Mouse (Mus musculus) heart, postnatal 4 days (tissue): ENCODE data around the gene Lrrc4c. TPM values are rescaled to one million over a fixed set of nuclear protein-coding genes. Genes with fewer than 3 reads are reported as not detected.

ENCODE experiments used
- DNase-seq: peaks from one replicate; pipeline ENCODE4 v3.0.0; 2021
- total RNA-seq, 2 experiments: library from RNA; stranded (reverse); gene quantifications; 2 replicates each; pipeline ENCODE4 v1.2.3; 2021

Gene Lrrc4c
- total RNA-seq = under 1 TPM; 0.67 to 0.70 TPM

DNA sequence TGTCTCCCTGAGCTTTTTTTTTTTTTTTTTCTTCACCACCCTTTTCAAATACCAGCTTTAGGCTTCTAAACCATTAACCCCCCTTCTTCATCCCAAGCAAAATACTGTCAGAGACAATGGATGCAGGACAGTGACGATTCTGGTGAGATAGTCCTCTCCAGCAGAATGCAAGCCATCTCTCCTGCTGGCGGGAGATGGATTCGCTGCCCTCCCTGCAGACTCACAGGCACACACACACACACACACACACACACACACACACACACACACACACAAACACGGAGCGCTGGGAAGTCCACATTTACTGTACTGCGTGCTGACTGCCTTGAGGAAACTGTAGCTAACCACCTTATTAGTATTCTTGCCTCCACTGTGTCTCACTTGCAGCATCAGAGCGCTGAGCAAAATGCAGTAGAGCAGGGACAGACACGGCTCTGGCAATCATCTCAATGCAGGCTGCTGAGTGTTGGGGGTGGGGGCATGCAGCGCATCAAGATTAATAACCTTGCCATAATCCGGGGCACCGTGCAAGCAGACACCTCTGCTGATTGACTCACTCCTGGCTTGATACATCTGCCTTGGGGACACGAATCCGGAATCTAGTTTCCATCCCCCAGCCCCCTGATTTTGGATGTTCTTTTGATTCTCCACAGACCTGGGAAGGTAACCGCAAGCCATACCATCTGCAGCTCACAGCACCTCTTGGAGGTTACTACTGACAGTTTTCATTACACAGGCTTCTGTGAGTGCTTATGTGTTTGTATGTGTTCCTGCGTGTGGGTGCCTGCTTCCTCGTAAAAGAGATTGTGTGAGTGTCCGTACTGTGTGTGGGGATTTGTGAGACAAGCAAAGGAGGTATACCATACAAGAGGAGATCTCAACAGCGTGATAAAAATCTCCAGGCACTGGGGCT is at the start of gene Lrrc4c:
Gene Lrrc4c, plus strand, starts transcription at position 783 of the 913 bp plus-strand sequence.
- no peak for DNase-seq

DNA sequence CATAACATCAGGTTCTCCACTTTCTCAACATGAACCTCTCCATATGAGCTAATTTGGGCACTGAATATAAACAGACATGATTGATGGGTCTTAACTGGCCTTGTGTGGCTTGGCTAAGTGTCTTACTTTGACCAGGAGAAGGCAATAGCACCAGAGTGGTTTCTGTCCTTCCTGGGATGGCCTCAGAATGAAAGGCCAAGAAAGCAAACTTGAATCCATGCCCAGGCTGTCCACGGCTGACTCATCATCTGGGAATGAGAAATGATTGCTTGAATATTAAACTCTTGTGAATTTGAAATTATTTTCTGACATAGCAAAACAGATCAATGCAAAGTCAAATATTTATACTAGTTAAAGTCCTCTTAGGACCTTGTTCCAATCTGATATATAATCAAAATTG is 42.9 kb upstream of the Lrrc4c start:
- no peak for DNase-seq

DNA sequence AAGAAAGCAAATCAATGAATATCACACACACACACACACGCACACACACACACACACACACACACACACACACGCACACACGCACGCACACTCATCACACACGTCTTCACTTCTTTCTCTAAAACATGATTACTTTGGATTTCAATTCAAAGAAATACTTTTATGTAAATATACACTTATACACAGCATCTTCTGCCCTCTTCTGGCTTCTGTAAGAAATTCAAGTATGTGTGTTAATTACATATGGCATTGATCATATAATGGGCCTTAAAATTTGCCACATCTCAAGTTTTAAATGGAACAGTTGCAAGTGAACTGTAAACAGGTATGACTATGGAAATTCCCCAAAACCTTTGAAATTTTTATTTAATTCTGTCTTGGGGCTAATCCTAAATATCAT is 35.0 kb upstream of the Lrrc4c start:
- no peak for DNase-seq

DNA sequence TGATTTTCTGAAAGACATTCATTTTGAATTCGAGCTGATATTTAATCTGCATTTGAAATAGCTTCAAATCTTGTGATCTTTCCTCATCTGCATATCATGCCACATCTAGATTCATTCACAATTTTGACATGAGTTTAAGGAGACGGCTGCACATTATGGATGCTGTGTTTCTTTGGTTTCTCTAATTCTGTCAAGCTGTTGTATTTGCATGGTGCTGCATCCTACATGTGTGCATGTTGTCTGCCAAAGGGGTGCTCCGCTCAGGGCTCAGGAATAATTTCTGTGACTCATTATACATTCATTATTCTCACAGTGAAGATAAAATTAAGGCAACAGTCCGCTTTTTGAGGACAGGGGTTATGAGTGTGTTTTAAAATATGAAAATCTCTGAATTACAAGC is 30.5 kb upstream of the Lrrc4c start:
- DNase-seq = no peak

DNA sequence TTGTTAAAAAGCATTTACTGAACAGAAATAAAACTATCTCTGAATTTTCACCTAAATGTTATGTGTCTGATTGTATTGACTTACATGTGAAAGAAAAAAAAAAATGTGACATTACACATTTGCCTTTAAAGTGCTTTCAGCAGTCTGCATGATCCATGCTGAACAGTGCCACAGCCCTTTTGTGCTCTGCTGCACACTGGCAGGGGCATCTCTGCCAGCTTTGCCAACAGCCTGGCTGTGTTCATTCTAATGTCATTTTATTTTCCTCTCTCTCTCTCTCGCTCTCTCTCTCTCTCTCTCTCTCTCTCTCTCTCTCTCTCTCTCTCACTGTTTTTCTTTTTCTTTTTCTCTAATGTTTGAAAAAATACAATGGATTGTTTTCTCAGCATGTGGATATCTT is 27.4 kb upstream of the Lrrc4c start:
- no peak for DNase-seq

DNA sequence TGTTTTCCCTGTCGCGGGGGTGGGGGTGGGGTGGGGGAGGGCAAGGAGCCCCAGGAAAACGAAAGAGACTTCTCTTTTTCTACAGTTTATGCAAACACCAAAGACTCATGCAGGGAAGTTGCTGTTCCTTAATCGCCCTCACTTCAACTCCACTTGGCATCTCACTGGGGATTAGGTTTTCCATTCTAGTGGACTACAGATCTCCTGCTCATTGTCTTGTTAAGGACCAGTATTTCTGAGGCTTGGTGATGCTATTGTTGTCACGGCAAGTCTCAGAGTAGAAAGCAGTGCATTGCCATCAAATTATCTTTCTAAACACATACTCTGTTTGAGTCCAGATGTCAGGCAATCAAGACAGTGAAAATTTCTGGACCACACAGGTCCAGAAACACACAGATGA is 2.9 kb upstream of the Lrrc4c start:
- DNase-seq = no peak

DNA sequence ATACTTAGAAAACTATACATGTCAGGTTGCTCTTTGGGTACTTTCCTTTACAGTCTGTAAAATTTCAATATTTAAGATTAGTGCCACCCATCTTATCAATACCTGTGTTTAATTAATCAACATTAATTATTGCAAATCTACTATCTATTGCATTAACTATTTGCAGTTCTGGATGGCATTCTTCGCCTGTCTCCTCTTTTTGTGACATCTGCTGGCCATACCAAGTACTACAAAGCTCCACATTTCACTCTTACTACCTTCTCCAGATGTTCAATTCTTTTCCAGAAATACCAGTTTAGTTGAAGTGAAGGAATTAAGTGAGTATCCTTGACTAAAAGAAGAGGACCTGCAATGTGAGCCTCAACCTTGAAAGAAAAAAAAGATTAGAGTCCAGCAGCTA is 1.4 kb upstream of the Lrrc4c start:
- DNase-seq = no peak

DNA sequence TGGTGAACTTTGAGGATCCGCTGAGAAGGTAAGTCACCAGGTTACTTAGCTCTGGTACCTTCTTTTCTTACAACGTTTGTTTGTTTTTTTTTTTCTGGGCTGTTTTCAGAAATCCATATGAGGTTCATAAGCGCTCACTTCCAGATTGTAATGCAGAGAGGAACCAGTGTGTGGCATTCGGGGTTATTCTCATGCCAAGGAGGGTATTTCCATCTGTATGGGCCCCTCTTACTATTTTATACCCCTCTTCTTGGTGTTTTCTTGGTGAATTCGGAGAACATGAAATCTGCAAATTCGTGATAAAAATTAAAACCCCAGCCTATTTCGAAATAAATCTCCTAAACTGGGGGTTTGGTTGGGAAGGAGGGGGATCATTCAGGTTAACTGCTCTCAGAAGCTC is 587 bp downstream of the Lrrc4c start:
- DNase-seq = no peak

DNA sequence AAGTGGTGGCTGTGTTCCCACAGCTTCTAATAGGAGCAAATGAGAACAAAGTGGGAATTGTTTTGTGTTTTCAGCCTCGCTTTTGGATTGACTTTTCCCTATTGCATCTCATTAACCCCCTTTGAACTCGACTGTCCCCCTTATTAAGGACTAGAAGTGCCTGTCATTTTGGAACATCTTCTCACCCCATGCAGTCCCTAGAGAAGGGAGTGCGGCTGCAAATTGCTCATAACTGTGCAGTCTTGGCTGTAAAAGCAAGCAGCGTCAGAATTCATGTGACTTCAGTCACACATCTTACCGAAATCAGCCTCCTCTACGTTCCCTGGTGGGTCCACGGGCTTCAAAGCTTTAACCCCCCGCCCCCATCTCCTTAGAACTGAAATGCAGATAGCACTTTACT is 1.2 kb downstream of the Lrrc4c start:
- DNase-seq = no peak

DNA sequence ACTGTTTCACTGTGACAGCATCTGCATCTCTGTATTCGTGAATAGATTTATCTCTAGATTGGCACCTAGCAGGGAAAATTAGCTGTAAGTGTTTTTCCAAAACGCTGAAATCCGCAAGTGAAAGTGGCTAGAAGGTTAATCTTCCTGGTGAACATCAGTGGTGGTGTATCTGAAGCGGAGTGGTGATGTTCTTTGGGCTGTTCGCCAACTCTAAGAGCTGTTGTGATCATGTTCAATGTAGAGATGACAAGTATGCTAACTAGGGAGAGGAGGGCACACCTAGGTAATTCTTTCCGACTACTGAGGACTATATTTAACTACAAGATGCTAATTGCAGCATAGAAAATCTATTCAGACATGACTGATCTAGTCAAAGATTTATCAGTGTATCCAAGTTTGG is 1.7 kb downstream of the Lrrc4c start:
- DNase-seq = peak; percentile 45

DNA sequence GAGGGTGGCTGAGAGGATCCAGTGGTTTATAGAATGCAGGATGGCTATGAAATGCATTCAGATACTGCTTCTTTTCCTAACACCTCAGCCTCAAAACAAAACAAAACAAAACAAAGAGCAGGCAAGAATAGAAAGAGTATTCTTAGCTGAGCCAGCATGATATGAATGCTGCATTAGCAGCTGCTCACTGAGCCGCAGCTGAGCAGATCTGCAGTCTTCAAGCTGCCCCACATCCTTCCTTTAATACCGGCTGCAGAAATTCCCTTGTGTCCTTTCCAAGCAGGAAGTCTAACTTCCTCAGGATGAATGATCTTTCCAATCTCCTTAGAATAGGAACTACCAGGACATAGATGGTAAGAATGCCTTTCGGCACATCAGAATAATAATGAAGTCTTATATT is 16.7 kb downstream of the Lrrc4c start:
- DNase-seq = no peak

DNA sequence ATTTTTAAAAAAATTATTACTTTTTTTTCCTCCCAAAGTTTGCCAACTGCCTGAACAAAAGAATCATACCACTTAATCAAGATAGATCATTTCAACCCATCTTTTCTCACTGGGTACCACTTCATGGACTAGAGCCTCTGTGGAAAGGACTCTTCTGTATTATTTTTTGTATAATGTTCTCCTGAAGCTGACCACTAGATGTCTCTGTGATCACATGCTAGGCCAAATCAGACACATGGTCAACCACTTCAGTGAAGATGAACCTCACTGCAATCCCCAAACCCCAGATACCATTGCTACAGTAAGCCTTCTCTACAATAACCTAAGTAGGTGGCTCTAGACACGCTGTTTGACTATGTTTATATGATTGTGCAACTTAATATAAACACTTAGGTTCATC is 19.4 kb downstream of the Lrrc4c start:
- no peak for DNase-seq

DNA sequence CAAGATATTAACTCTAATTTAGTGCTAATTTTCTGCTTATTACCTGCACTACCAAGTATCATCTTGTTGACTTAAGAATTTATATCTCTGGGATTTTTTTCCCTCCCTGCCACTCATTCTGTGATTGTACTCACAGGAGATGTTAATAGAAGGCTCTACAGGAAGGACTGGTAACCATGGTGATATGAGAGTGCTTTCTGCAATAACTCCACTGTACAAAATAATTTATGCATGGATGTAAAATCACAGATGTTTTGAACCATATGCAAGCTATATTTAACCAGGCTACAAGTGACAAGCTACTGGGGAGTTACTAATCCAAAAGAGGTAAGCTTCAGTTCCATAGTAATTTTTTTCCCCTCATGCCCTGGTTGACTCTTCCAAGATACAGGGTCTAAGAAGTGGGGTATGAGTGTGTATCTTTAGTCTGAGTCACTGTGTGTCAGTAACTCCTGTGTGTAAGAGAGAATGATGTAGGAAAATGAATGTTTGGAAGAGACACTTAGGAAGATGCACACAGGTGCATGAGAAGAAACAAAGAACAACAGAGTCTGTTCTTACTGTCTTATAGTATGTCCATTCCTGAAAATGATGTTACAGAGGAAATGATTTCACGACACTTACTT is 83.3 kb downstream of the Lrrc4c start:
- no peak for DNase-seq

DNA sequence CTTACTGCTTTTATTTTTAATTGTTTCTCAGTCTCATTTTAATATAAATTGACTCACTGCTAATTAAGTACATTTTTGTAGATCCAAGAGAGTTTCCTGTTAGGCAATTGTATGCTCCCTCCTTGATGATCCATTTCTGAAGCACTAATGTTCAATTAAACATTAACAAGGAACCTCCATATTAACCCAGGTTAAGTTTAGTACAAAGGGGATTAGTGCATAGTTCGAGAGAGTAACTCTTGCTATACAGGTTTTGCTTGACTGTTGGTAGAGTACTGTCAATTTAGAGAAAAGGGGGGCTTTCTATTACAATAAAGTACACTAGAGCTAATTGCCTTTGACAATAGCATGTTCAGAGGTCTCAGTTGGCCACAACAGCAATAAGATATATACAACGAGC is 84.5 kb downstream of the Lrrc4c start:
- DNase-seq = no peak

DNA sequence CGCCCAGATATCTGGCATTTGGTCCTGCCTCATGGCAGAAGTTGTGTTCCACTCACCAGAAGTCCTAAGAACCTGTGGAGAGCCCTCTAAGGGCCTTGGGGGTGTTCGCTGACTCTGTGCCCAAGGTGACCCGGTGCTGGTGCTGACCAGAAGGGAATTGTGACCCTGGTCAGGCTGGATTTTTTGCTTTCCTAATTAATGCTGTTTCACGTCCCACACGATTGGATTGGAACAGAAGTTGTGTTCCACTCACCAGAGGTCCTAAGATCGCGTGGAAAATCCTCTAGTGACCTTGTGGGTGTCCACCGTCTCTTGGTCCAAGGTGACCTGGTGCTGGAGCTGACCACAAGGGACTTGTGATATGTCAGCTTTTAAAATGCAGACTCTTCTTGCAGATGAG is 88.9 kb downstream of the Lrrc4c start:
- no peak for DNase-seq

DNA sequence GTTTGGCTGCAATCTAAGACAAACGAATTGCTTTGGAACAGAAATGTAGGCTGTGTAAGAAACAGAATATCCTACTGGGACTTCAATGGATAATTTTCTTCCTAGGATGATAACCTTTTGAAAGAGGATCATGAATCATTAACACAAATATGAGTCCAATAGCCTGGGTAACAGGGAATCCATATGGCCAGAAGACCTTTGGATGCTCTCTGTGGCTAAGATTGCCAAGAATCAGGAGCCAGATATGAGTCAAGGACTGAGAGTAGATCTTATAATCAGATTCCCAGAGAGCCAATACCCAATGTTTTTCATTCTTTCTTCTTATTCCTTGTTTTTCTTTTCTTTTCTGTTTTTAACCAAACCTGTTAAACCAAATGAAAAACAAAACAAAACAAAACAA is 93.2 kb downstream of the Lrrc4c start:
- DNase-seq = no peak

DNA sequence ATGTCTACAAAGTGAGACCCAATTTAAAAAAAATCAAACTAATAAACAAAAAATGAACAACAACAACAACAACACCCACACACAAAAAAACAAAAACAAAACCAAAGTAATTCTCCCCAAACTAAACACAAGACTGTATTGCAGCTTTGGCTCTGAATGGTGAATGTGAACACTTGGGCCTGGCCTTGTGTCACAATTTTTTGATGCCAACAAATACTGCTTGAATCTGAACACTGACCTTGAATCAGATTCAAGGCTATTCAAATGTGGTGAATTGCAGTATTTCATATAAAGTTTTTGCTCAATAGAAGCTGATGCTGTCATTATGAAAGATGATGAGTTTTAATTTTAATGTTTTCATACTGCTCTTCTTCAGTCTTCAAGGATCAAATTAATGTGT is 143.6 kb downstream of the Lrrc4c start:
- DNase-seq = no peak

DNA sequence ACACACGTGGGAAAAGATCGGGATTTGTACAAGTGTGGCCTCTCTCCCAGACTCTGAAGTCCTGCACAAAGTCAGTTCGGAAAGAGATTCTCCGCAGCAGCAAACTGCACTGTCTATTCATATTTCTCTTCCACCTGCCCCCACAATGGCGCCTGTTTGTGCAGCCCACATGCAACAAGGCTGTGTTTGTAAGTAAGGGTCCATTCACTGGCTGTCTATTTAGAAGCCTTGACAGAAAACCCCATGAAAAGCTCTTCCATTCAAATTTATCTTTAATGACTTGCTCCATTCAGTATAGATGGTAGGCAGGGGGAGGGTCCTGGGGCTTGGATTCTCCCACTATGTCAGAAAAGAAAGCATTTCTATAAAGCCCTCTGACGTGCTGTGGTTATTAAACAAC is 157.7 kb downstream of the Lrrc4c start:
- no peak for DNase-seq

DNA sequence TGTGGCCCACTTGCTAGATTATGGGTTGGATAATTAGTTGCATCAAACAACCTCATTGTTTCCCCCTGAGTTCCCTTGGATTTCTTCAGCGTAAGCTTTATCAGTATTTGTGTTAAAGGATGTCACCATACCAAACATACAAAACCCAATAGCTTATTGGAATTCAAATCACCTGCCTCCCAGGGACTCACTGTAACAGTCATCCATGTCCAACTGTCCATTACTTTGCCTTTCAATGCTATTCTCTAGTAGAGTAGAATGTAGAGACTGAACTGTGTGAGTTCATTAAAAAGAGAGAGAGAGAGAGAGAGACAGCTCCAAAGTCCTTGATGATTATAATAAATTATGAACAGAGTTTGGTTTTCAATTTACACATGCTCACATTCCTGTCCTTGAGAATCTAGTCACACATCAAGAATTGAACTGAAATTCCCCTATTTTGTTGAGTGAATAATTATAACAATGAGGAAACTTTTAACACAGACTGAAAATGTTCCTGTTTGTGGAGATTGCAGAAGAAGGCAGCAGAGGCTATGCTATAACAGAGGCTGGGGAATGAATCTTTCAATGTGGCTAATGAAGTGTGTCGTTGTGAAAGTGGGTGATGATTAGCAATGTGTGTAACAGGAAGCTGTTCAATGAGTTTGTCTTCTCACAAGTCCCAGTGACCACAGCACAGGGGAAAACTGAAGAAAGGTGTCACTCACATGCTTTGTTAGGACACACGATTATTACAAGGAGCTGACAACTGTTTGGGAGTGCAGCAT is 181.3 kb downstream of the Lrrc4c start:
- no peak for DNase-seq

DNA sequence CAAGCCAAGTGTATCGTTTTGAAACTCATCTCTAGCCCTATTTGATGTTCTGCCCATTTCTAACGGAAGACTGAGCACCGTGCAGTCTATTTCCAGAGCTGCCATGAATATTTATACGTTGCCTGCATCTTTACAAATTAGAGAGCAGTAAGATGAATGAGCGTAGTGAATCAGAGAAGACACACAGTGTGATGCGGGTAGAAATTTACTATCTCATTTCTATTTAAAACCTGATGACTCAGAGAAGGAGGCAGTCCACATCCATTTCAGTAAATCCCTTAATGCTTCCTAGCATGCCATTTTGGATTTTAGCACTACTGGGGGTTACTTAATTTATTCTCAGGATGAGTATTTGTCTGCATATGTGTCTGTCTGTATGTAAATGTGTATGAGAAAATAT is 186.2 kb downstream of the Lrrc4c start:
- DNase-seq = no peak

DNA sequence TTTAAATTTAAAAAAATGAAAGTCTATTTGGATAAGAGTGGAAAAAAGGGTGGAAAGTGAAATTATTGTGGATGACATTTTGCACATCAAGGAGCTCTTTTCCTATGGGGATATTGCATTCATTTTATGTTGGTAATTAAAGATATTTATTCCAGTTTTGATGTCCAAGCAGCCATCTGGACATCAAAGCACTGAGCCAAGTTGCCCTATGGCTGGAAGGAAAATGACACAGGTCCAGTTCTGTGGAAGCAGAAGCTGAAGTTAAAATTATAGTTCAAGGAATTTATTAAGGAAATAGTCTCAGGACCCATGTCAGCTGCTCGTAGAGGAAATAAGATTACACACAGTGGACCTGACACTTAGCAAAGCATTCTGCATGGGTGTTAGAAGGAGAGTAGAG is 187.7 kb downstream of the Lrrc4c start:
- DNase-seq = no peak

DNA sequence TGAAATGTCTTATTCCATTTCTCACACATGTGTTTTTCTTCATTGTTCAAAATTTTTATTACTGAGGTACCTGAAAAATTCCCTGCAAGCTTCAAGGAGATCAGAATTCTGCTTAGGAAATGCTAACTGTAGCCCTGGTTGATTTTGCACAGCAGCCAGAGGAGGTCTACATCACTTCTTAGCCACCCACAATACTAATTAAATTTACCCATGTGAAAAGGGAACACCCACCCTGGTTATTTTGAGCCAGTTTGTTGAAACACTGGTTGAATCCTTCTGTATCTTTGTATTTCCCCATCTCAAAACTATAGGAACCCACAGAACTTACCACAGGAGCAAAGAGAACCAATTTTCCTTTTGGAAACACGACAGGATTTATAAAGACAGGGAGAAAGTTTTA is 191.0 kb downstream of the Lrrc4c start:
- DNase-seq = no peak

DNA sequence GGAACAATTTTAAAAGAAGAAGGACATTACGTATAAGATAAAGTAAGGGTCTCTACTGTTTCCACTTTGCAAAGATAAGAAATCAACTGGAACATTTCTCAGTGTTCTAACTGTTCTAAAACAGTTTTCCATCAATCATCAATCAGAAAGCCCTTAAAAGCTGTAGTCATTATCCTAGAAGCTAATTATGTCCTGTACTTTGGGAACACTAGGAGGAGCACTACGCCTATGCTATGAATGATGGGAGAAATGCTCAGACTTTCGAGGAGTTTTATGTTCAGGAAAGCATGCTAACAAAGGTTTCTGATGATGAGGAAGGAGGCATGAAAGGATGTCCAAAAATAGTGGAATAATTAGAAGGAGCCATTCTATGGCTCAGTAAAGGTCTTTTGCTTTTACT is 219.5 kb downstream of the Lrrc4c start:
- DNase-seq = no peak

DNA sequence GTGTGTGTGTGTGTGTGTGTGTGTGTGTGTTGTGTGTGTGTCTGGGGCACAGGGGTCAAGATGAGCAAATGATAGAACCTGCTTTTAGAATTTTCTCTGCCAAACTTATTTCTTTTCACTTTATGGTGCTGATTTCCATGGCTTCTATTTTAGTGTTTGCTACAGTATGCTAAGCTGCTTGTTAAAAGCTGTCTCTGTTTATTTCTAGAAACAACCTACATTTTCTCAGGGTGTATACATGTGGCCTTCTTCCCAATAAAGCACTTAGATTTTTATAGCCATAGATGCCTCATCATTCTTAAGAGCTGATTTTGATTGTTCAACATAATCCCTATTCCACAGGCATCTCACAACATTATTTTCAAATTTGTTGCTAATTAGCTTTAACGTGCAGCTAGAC is 229.2 kb downstream of the Lrrc4c start:
- DNase-seq = no peak
